7 mouse cellular contexts compared by ENCODE assay signal in genomic region chr12:33313828-33314671, GRCm38 (mm10).
DNase-seq lines count a peak whose midpoint lies in the region; ATAC-seq and TF ChIP-seq lines count a peak whose summit lies in the region.

No protein-coding gene starts in this region.

- WGBS in embryonic facial prominence, embryonic 13.5 days: 36% methylated on average over 14 of the region's 14 CpGs
- WGBS in midbrain, embryonic 10.5 days: 35% methylated on average over 14 of the region's 14 CpGs

- no peaks in the 10 kb centered on the region for H3K27me3 ChIP-seq in embryonic facial prominence, embryonic 13.5 days
- no peaks in the 10 kb centered on the region for H3K27me3 ChIP-seq in midbrain, embryonic 10.5 days (ENCODE audit: low read depth, poor library complexity, severe bottlenecking)

- H3K36me3 ChIP-seq in embryonic facial prominence, embryonic 13.5 days: no peaks in the 10 kb centered on the region
- no peaks in the 10 kb centered on the region for H3K36me3 ChIP-seq in midbrain, embryonic 10.5 days

- DNase-seq in heart, adult 8-10 months (ENCODE audit: low spot score): peak; percentile 87
- DNase-seq in kidney, adult 18-20 months: peak; percentile 74
- peak; percentile 94 for DNase-seq in left cerebral cortex, postnatal 4 days
- DNase-seq in midbrain, embryonic 10.5 days (ENCODE audit: low spot score): no peak
- DNase-seq in right cerebral cortex, postnatal 4 days: peak; percentile 57

- TF ChIP-seq POLR2A in bone marrow macrophage, adult 2 months (IDR thresholded peaks at IDR 0.05; ENCODE audit: borderline replicate concordance, low read depth, low read length): no peak

- H3K9me3 ChIP-seq in embryonic facial prominence, embryonic 13.5 days: no peaks in the 10 kb centered on the region
- no peaks in the 10 kb centered on the region for H3K9me3 ChIP-seq in midbrain, embryonic 10.5 days (replicated peaks)

- peaks cover 56% of the 10 kb centered on the region for H3K4me1 ChIP-seq in bone marrow macrophage, adult 2 months (ENCODE audit: control insufficient read depth, insufficient read depth, low read length)
- peaks cover 7% of the 10 kb centered on the region; the same call in 1 of the 2 replicates for H3K4me1 ChIP-seq in embryonic facial prominence, embryonic 13.5 days
- H3K4me1 ChIP-seq in midbrain, embryonic 10.5 days: peaks cover 9% of the 10 kb centered on the region

- H3K9ac ChIP-seq in embryonic facial prominence, embryonic 13.5 days: no peak overlapping the region

- intact Hi-C loops in left cerebral cortex, postnatal 4 days (cut with DNase I): no loop called here

- ATAC-seq in embryonic facial prominence, embryonic 13.5 days (ENCODE audit: insufficient number of reproducible peaks, insufficient read depth, low FRiP score, low TSS enrichment, low read depth): no peak

- H3K4me3 ChIP-seq in bone marrow macrophage, adult 2 months (ENCODE audit: insufficient read depth, low read length): peak overlapping the region; percentile 66
- no peak overlapping the region for H3K4me3 ChIP-seq in embryonic facial prominence, embryonic 13.5 days
- no peak overlapping the region for H3K4me3 ChIP-seq in midbrain, embryonic 10.5 days

- peak overlapping the region; percentile 26 for H3K4me2 ChIP-seq in embryonic facial prominence, embryonic 13.5 days

- peak overlapping the region; percentile 89 for H3K27ac ChIP-seq in bone marrow macrophage, adult 2 months (ENCODE audit: insufficient read depth, low read depth, low read length)
- H3K27ac ChIP-seq in embryonic facial prominence, embryonic 13.5 days: no peak overlapping the region; the same call in 1 of the 2 replicates
- peak overlapping the region; percentile 61 for H3K27ac ChIP-seq in midbrain, embryonic 10.5 days (replicated peaks)

- TF ChIP-seq CTCF in bone marrow macrophage, adult 2 months (IDR thresholded peaks at IDR 0.05; ENCODE audit: low read depth, low read length): no peak
